Mouse (Mus musculus): ENCODE data around the gene Mex3a.

GRCm38 (mm10) chr3:88483141-88483540 is 49.1 kb upstream of the Mex3a start:
- TF ChIP-seq POLR2A (IDR thresholded peaks at IDR 0.05; ENCODE audit: low read depth, low read length) (no peak), CTCF (IDR thresholded peaks at IDR 0.05; ENCODE audit: borderline replicate concordance, insufficient read depth, low read length) (no peak)
